Comparison of ENCODE assay signal across 9 mouse cellular contexts in the genomic region with DNA sequence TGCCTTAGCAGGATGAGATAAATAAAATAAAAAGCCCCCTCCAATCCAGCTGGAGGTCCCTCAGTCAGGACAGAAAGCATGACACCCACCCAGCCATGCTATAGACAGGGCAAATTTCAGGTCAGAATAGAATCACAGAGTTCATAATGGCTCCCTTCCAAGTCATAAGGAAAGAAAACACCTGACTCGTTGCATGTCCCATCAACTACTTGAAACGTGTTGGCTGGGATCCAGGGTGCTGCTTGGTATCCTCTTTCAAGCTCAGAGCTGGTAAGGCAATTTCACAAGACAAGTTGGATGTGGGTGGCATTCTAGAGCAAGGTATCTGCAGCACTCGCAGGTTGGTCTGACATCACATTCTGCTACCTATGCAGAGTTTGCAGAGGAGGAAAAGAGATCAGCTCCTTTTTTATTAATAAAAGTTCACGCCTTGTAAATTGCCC.
DNase-seq lines count a peak whose midpoint lies in the region; ATAC-seq and TF ChIP-seq lines count a peak whose summit lies in the region.
"Had no signal": no experiment of that assay in that cellular context is flagged by ENCODE, and none has a peak within 500 bp of the region (broad histone marks: within the 10 kb centered on the region; RNA-seq: fewer than 3 reads in every experiment).

No protein-coding gene starts in this region.

- H3K36me3 ChIP-seq in heart, postnatal 0 days (replicated peaks; ENCODE audit: control insufficient read depth, insufficient read depth, low read length): no peaks in the 10 kb centered on the region
- H3K36me3 ChIP-seq in embryonic facial prominence, embryonic 14.5 days (ENCODE audit: control insufficient read depth, insufficient read depth, low read length): no peaks in the 10 kb centered on the region
- no peaks in the 10 kb centered on the region for H3K36me3 ChIP-seq in hindbrain, embryonic 14.5 days (replicated peaks; ENCODE audit: control insufficient read depth, insufficient read depth)
- no peaks in the 10 kb centered on the region for H3K36me3 ChIP-seq in lung, postnatal 0 days (ENCODE audit: insufficient read depth, low read length)
- H3K36me3 ChIP-seq: liver, embryonic 13.5 days had no signal

- no peak overlapping the region for H3K4me2 ChIP-seq in heart, postnatal 0 days (ENCODE audit: low read depth, low read length)
- no peak overlapping the region for H3K4me2 ChIP-seq in embryonic facial prominence, embryonic 14.5 days (ENCODE audit: low read depth, low read length)
- 0 out of 2 replicates have a peak overlapping the region, but pooled peaks have one; percentile 15 for H3K4me2 ChIP-seq in hindbrain, embryonic 14.5 days (replicated peaks)
- H3K4me2 ChIP-seq in lung, postnatal 0 days (replicated peaks; ENCODE audit: low read depth, low read length): 0 out of 2 replicates have a peak overlapping the region, but pooled peaks have one; percentile 14
- H3K4me2 ChIP-seq: liver, embryonic 13.5 days had no signal

- TF ChIP-seq CTCF in heart, postnatal 0 days (IDR thresholded peaks at IDR 0.05; ENCODE audit: low read depth): no peak
- no peak for TF ChIP-seq CTCF in lung, postnatal 0 days (IDR thresholded peaks at IDR 0.05)

- peak; percentile 10 for DNase-seq in heart, postnatal 0 days (ENCODE audit: low spot score)
- DNase-seq in heart, postnatal 25 days (ENCODE audit: low spot score): no peak
- DNase-seq in embryonic facial prominence, embryonic 14.5 days (ENCODE audit: low spot score): peak; percentile 89
- peak; percentile 31 for DNase-seq in hindbrain, embryonic 14.5 days (ENCODE audit: low spot score)
- DNase-seq in lung, postnatal 0 days (ENCODE audit: low spot score): peak; percentile 8
- DNase-seq in natural killer cell, adult 2 months (ENCODE audit: low spot score in 2 of 2): no peak
- DNase-seq in thymus, postnatal 4 days: no peak
- DNase-seq: liver, embryonic 13.5 days had no signal

- H3K27me3 ChIP-seq in heart, postnatal 0 days (ENCODE audit: control insufficient read depth, insufficient read depth, low read length): no peaks in the 10 kb centered on the region
- no peaks in the 10 kb centered on the region for H3K27me3 ChIP-seq in embryonic facial prominence, embryonic 14.5 days (replicated peaks; ENCODE audit: control insufficient read depth, insufficient read depth, low read length)
- H3K27me3 ChIP-seq in hindbrain, embryonic 14.5 days (ENCODE audit: control insufficient read depth, insufficient read depth, low read length): no peaks in the 10 kb centered on the region
- H3K27me3 ChIP-seq in lung, postnatal 0 days (replicated peaks; ENCODE audit: insufficient read depth, low read length): no peaks in the 10 kb centered on the region
- H3K27me3 ChIP-seq: liver, embryonic 13.5 days had no signal

- H3K9ac ChIP-seq in heart, postnatal 0 days (replicated peaks; ENCODE audit: low read depth, low read length): no peak overlapping the region
- no peak overlapping the region for H3K9ac ChIP-seq in embryonic facial prominence, embryonic 14.5 days (ENCODE audit: low read depth, low read length)
- H3K9ac ChIP-seq in hindbrain, embryonic 14.5 days: no peak overlapping the region
- H3K9ac ChIP-seq in lung, postnatal 0 days (replicated peaks; ENCODE audit: low read depth): no peak overlapping the region
- H3K9ac ChIP-seq: liver, embryonic 13.5 days had no signal

- intact Hi-C loops in heart, postnatal 25 days (cut with DNase I): no loop called here

- no peaks in the 10 kb centered on the region for H3K9me3 ChIP-seq in heart, postnatal 0 days (replicated peaks; ENCODE audit: control insufficient read depth, low read length)
- H3K9me3 ChIP-seq in embryonic facial prominence, embryonic 14.5 days (ENCODE audit: control insufficient read depth, low read length): no peaks in the 10 kb centered on the region
- H3K9me3 ChIP-seq in hindbrain, embryonic 14.5 days (ENCODE audit: control insufficient read depth, low read length): no peaks in the 10 kb centered on the region
- no peaks in the 10 kb centered on the region for H3K9me3 ChIP-seq in lung, postnatal 0 days (ENCODE audit: low read length)
- H3K9me3 ChIP-seq: liver, embryonic 13.5 days had no signal

- H3K27ac ChIP-seq in heart, postnatal 0 days (ENCODE audit: low read depth): no peak overlapping the region
- no peak overlapping the region for H3K27ac ChIP-seq in embryonic facial prominence, embryonic 14.5 days (replicated peaks; ENCODE audit: low read depth, low read length)
- H3K27ac ChIP-seq in hindbrain, embryonic 14.5 days: peak overlapping the region; percentile 38; the same call in 1 of the 2 replicates
- H3K27ac ChIP-seq in lung, postnatal 0 days (ENCODE audit: low read length): no peak overlapping the region
- H3K27ac ChIP-seq: liver, embryonic 13.5 days had no signal

- no peak for ATAC-seq in heart, postnatal 0 days (ENCODE audit: insufficient read depth, low read depth)
- ATAC-seq in embryonic facial prominence, embryonic 14.5 days (ENCODE audit: low read depth): peak; percentile 86
- no peak for ATAC-seq in hindbrain, embryonic 14.5 days (ENCODE audit: low FRiP score)
- no peak for ATAC-seq in lung, postnatal 0 days

- WGBS in heart, postnatal 0 days: 41% methylated on average over 4 of the region's 4 CpGs
- 38% methylated on average over 4 of the region's 4 CpGs for WGBS in embryonic facial prominence, embryonic 14.5 days
- 58% methylated on average over 4 of the region's 4 CpGs for WGBS in hindbrain, embryonic 14.5 days
- WGBS in lung, postnatal 0 days: 33% methylated on average over 4 of the region's 4 CpGs

- H3K4me3 ChIP-seq in heart, postnatal 0 days (ENCODE audit: low read depth, low read length): no peak overlapping the region
- no peak overlapping the region for H3K4me3 ChIP-seq in embryonic facial prominence, embryonic 14.5 days (ENCODE audit: low read depth, low read length)
- no peak overlapping the region for H3K4me3 ChIP-seq in hindbrain, embryonic 14.5 days (replicated peaks; ENCODE audit: low read length)
- no peak overlapping the region for H3K4me3 ChIP-seq in lung, postnatal 0 days (ENCODE audit: low read depth, low read length)
- H3K4me3 ChIP-seq: erythroblast, embryonic 14.5 days; liver, embryonic 13.5 days had no signal

- no peak for TF ChIP-seq EP300 in heart, postnatal 0 days (IDR thresholded peaks at IDR 0.05; ENCODE audit: low read depth)
- TF ChIP-seq EP300 in lung, postnatal 0 days (IDR thresholded peaks at IDR 0.05): no peak

- no peaks in the 10 kb centered on the region for H3K4me1 ChIP-seq in heart, postnatal 0 days (ENCODE audit: control insufficient read depth, insufficient read depth)
- H3K4me1 ChIP-seq in embryonic facial prominence, embryonic 14.5 days (ENCODE audit: control insufficient read depth, insufficient read depth, low read length): no peaks in the 10 kb centered on the region
- peaks cover 10% of the 10 kb centered on the region; the same call in 1 of the 2 replicates for H3K4me1 ChIP-seq in hindbrain, embryonic 14.5 days (replicated peaks; ENCODE audit: control insufficient read depth, insufficient read depth, low read length)
- H3K4me1 ChIP-seq in lung, postnatal 0 days (ENCODE audit: insufficient read depth, low read depth, low read length): peaks cover 4% of the 10 kb centered on the region; the same call in 1 of the 2 replicates
- H3K4me1 ChIP-seq: liver, embryonic 13.5 days had no signal

Comparison
In these comparisons a context has a peak if more than half of its experiments do, and no peak if none do; other contexts are left out.
1. DNase-seq: peak in heart, postnatal 0 days (single experiment), embryonic facial prominence, embryonic 14.5 days (single experiment), hindbrain, embryonic 14.5 days (single experiment) and lung, postnatal 0 days (single experiment); none in heart, postnatal 25 days (single experiment), natural killer cell, adult 2 months (0 of 2) and thymus, postnatal 4 days (single experiment).
2. H3K4me2 ChIP-seq: peak in hindbrain, embryonic 14.5 days (single experiment) and lung, postnatal 0 days (single experiment); none in heart, postnatal 0 days (single experiment) and embryonic facial prominence, embryonic 14.5 days (single experiment).